Mouse (Mus musculus) C2C12 (cell line): ENCODE measurements around the gene Hectd4.

ENCODE experiments used
- CEBPB ChIP-seq: IDR thresholded peaks from one replicate; pipeline ENCODE4 v1.6.1; 2011; ENCODE audit warnings: low read depth, mild to moderate bottlenecking, control low read depth, moderate library complexity
- CTCF ChIP-seq: IDR thresholded peaks from one replicate; pipeline ENCODE4 v1.5.1; 2011; ENCODE audit not compliant: control insufficient read depth, insufficient read depth, insufficient read length
- FOSL1 ChIP-seq: IDR thresholded peaks from one replicate; pipeline ENCODE4 v1.8.0; 2011; ENCODE audit warnings: mild to moderate bottlenecking, low read length; ENCODE audit not compliant: poor library complexity, insufficient read depth, severe bottlenecking
- MAX ChIP-seq: IDR thresholded peaks from one replicate; pipeline ENCODE4 v1.6.1; 2011; ENCODE audit warnings: mild to moderate bottlenecking, control low read depth
- MYOD1 ChIP-seq: IDR thresholded peaks from one replicate; pipeline ENCODE4 v1.6.1; 2011; ENCODE audit warnings: low read depth; ENCODE audit not compliant: control insufficient read depth, insufficient read length
- MYOG ChIP-seq: IDR thresholded peaks from one replicate; pipeline ENCODE4 v1.6.1; 2011; ENCODE audit not compliant: control insufficient read depth, insufficient read length; ENCODE audit errors: extremely low read depth
- USF1 ChIP-seq: IDR thresholded peaks from one replicate; pipeline ENCODE4 v1.6.1; 2011; ENCODE audit warnings: low read depth, mild to moderate bottlenecking, control low read depth, moderate library complexity

- TF ChIP-seq CTCF (no peak), USF1 (no peak), MAX (no peak), MYOD1 (no peak), MYOG (no peak), CEBPB (no peak), FOSL1 (no peak)
Observed at GRCm38 (mm10) chr5:121261806-121262205, 41.8 kb downstream of the Hectd4 start.
